Mouse (Mus musculus): ENCODE measurements around the gene Ccdc33. TPM values are rescaled to one million over a fixed set of nuclear protein-coding genes. Genes with fewer than 3 reads are reported as not detected.
A peak's percentile ranks its signal among the peaks of the same experiment; 100 is the strongest.

Gene Ccdc33
- total RNA-seq (2021), result not detected

DNA sequence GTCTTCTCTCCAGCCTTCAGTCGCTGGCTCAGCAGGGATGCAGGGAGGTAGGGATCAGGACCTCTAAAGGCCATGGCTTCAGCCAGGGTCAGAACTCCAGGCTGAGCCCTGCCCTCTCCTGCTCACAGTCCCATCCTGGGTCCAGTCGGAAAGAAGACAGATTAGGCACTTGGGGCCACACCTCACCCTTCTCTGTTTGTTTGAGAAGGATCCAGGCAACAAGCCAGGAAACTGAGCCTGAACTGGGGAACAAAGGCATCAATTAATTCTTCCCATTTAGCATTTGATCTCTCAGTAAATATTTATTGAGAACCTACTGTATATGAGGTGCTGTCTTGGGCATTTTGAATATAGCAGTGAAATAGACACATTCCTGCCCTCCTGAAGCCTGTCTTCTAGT, at the start of gene Ccdc33:
Gene Ccdc33, minus strand, starts transcription at position 153 of the 400 bp plus-strand sequence.
- DNase-seq, result no peak
- intact Hi-C loops (cut with DNase I), result no loop called here

DNA sequence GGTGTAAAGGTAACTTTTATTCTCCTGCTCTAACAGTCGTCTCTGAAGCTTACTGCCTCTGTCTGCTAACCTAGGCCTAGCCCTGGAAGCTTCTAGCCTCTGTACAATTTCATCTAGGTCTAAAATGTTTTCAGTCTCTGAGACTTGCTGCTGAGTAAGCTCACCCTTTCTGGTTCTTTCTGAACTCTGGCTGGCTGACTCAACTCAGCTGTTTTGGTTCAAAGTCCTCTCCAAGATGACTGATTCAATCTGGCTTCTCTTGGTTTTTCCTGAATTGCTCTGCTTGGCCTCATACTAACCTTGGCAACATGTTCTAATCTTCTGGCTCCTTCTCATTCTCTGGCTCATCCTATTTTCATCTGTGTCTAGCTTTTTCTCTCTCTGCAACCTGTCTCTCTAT, 47.2 kb upstream of the Ccdc33 start:
- intact Hi-C loops (cut with DNase I), result no loop called here
- DNase-seq, result no peak

DNA sequence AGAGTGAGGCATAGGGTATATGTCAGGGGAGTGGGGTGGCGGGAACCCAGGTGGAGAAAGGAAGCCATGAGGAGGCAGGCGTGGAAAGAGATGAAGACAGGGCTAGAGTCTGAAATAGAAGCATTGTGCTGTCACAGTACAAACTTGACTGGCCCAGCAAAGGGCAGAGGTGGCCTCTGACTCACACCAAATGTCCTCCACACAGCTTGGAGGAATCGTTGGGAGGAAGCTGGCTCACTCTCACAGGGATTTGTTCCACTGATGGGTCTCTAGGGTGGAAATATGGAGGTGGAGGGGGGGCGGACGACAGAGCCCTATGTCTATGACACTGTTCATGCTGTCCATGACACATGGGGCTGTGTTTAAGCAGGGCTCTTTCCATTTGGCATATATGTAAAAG, 44.5 kb upstream of the Ccdc33 start:
- DNase-seq, result no peak
- intact Hi-C loops (cut with DNase I), result no loop called here

DNA sequence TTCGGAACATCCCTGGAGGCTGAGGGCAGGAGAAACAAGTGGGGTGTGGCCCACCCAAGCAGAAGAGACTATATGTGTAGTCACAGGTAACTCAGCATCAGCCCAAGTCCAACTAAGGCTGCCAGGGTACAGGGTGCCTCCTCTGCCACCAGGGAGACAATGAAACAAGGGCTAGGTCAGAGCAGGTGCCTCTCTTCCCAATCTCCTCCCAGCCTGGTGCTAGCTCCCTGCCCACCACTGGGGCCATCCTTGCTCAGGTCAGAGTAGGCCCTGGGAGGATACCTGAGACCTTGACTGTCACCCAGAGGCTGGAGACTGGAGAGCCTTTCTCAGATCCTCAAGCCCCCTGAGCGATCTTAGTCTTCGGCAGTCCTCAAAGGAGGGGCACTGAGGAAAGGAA, 43.5 kb upstream of the Ccdc33 start:
- intact Hi-C loops (cut with DNase I), result no loop called here
- no peak for DNase-seq

DNA sequence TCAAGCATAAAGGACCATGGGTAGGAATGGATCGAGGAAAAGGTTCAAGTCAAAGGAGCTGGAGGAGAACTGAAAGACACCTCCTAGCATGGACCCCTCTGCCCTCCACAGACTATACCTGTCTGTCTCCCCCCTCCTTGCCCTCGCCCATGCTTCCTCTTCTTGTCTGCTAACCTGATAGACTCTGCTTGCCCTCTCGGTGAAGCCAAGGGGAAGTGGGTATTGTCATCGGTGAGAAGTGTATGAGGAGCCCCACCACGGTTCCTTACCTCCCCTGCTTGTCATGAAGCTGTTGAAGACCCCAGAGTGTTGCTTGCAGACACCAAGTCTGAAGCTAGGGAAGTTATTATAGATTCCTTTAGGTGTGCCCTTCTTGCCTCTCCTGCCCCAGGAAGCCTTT, 41.7 kb upstream of the Ccdc33 start:
- no peak for DNase-seq

DNA sequence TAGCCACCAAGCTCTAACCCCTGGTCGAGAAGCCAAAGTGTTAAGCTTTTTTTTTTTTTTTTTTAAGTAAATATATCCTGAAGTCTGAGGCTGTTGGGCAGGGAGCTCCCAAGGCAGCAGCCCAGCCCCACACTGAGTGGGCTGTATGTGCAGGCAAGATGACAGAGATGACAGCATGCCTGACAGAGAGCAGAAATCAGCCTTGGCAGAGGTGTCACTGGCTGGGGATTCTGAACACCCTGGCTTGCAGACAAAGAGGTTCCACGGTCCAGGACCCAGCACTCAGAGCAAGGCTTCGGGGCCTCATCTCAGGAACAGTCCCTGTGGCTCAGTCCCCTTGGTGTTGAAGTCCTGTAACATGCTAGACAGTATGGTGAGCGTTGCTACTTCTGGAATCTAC, 41.2 kb upstream of the Ccdc33 start:
- intact Hi-C loops (cut with DNase I), result loop anchor here (5.0 kb wide), 2 partner anchors 68 to 118 kb away; no protein-coding TSS in a partner anchor
- DNase-seq, result peak; percentile 31 to 35

More for the DNA sequence above, 41.7 kb upstream of the Ccdc33 start:
- intact Hi-C loops (cut with DNase I), result no loop called here

DNA sequence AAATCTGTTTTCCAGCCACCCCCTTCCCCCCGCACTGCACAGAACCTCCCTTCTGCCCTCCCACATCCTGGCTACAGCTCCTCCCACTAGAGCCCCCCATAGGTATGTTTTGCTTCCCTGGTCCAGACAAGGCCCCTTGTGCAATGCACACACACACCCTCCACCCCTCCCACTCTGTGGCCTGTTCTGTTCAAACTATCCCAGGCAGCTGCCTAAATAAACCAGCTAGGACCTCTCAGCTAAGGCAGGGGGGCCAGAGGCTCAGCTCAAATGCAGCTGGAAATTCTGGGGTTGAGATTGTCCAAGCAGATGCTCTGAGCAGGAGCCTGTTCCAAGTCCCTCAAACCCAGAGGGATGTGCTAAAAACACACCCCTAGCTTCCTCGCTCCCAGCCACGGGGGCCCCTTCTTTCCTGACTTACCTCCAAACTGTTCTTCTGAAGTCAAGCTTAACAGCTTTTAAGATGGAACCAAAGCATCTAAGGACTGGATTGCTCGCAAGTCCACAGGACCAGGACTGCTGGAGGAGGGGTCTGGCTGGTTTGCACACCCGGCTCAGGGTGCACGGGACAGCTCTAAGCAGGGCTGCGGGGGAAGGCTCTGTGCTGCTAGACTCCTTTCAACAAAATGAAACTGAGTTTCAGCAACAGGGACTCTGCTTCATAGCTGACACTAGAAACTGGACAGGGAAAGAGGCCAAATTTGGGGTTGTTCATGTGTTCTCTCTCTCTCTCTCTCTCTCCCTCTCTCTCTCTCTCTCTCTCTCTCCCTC, 40.1 kb upstream of the Ccdc33 start:
- peak; percentile 25 to 57 for DNase-seq
- intact Hi-C loops (cut with DNase I), result loop anchor here (5.0 kb wide), 2 partner anchors 66 to 116 kb away; no protein-coding TSS in a partner anchor

DNA sequence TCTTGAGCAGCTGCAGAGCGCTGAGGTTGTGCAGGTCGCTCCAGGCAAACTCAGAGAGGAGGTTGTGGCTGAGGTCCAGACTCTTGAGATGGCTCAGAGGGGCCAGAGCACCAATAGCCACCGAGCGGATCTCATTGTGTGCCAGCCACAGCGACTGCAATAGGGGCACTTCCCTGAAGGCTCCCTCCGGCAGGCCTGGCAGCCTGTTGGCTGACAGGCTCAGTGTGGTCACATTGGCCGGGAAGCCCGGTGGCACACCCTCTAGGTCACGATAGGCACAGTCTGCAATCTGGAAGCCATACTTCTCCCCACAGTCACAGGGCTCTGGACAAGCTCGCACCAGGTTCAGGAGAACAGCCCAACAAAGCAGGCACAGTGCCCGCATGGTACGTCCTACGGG, 39.2 kb upstream of the Ccdc33 start:
- intact Hi-C loops (cut with DNase I), result loop anchor here (5.0 kb wide), 2 partner anchors 66 to 116 kb away; no protein-coding TSS in a partner anchor
- no peak for DNase-seq

DNA sequence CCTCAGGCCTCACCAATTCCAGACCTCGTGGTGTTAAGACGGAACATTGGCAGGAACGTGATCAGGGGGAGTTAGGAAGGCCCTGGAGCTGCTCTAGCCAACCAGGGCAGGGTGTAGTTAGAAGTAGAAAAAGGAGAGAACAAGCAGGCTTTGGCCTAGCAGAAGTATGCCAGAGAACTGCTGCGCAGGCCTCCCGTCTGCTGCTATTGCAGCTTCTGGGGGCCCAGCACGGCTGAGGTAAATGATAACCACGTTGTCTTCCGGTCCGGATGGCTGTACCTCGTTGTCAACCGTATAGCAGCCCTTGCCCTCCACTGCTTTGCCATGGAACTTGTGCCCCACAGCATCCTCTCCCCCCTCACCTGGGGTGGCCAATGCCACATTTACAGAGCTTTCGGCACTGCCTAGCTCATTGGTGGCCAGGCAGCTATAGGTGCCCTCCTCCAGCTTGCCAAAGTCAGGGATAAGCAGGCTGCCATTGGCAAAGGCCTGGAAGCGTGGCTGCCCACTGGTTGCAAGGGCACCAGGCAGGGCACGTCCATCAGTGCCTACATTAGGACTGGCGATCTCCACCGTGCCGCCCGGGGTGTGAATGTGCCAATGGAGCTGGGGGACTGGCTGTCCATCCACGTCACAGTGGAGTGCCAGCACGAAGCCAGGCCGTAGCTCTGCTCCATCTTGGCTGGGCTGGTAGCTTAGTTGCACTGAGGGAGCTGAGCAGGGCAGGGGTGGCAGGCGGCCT, 38.4 kb upstream of the Ccdc33 start:
- intact Hi-C loops (cut with DNase I), result loop anchor here (5.0 kb wide), 2 partner anchors 65 to 115 kb away; no protein-coding TSS in a partner anchor
- no peak for DNase-seq

DNA sequence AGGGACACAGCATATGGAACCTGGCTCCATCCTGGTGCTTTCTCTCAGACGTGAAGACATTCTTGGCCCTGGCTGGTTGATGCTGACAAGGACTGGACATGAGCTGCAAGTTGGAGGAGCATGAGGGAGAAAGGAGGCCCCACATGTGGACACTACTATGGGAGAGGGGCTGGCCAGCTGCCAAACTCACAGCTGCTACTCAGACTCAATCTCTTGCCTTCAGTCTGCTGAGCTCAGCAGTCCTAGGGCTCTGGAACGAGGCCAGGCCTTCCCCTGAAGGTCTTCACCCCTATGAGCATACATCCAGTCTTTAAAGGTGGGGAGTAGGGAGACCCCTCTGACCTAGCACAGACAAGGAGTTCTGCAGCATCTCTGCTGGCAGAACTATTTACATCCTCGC, 36.7 kb upstream of the Ccdc33 start:
- DNase-seq, result peak; percentile 52 to 60
- intact Hi-C loops (cut with DNase I), result loop anchor here (5.0 kb wide), 2 partner anchors 63 to 113 kb away; no protein-coding TSS in a partner anchor

DNA sequence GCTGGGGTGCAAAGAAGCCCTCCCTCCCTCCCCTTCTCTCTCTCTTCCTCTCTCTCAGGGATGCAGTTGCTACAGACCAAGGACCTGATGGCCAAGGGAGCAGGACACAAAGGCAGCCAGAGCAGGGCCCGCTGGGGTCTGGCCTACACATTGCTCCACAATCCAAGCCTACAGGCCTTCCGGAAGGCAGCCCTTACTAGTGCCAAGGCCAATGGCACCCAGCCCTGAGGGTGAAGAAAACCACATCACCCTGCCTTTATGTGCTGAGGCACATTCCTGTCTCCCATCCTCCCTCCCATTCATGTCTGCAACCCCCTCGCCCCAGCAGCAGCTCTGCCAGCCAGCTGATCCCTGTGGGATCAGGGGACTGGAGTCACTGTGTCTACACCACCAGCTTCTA, 34.5 kb upstream of the Ccdc33 start:
- no peak for DNase-seq
- intact Hi-C loops (cut with DNase I), result no loop called here

DNA sequence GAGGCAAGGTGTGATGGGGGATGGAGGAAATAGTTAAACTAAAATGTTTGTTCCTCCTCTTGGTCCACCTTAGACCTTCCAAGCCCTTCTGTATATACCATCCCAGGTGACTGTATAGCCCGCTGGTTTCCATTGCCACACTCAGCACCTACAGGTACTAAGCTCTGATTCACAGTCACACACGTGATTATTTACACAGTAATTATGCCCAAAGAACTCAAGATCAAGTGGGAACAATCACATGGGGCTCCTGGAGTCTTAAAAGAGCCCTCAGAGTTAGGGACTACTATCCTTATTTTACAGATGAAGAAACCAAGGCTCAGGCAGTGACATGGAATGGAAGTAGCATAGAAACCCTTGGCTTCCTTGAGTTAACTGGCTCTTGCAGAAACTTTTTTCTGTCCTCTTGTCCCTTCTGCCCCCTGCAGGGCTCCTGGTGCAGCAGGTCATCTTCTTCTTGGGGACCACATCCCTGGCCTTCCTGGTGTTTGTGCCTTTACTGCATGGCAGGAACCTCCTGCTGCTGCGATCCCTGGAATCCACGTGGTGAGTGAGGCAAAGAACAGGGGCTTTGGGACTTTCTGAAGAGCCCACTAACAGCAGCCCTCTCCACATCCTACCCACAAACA, 32.2 kb upstream of the Ccdc33 start:
- intact Hi-C loops (cut with DNase I), result no loop called here
- no peak for DNase-seq

DNA sequence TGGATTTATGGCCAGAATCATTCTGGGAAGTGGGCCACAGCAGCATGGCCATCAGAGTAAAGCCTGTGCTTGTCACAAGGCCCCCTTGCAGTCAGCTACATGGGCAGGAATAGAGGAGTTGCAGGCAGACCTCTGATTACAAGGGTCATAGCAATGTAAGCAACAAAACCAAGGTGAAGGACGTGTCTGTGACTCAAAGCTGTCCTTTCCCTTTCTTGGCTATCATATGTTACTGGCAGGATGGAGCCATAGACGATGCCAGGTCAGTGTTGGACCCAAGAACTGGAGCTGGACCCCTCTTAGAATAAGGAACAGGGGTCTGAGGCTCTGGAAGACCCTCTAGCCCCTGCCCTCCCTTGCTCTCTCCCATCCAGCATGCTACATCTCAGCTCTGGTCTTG, 30.2 kb upstream of the Ccdc33 start:
- DNase-seq, result no peak
- intact Hi-C loops (cut with DNase I), result no loop called here

DNA sequence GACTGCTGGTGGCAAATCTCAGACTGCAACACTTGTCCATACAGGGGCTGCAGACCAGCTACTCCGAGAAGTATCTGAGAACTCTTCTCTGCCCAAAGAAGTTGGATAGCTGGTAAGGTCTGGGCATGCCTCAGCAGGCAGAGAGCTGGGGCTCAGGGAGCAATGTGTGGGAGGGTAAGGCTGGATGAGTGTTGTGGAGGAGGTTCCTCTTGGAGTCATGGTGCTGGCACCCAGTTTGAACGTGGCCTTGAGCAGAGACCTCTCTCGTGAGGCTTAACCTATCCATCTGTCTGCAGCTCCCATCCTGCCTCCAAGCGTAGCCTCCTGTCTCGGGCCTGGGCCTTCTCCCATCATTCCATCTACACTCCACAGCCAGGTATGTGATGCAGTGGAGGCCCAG, 26.8 kb upstream of the Ccdc33 start:
- intact Hi-C loops (cut with DNase I), result no loop called here
- no peak for DNase-seq

DNA sequence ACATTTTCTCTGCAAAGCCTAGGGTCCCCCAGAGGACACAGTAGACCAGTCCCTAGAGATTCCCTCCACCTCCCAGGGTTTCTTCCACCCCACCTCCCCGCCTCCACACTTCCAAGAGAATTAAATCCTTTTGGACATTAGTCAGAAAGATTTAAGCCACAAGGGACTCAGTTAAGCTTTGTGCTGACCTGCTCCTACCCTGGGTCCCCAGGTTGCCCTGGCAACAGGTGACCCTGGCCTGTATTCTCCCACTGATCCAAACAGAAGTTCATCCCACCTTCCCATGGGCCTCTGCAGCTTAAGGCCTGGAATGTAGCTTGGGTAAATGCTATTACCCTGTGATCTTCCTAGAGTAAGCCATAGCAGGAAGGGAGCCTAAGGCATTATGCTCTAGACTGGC, 26.0 kb upstream of the Ccdc33 start:
- DNase-seq, result no peak
- intact Hi-C loops (cut with DNase I), result no loop called here

DNA sequence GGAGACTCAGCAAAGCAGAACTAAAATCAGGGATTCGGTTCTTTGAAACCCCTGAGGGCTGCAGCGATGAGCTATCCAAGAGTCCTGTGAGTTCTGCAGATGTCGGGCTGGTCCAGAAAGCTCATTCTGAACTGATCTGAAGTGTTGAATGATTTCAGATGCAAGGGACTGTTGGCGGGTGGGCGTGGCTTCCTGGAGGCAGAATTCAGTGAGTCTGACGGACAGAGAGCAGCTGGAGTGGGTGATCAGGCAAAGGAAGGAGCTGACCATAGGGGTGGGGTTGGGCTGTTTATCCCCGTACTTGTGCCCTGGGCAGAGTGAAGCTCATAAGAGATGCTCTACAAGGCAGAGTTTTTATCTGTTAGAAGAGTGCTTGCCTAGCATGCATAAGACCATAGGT, 24.8 kb upstream of the Ccdc33 start:
- DNase-seq, result peak in 1 of 2 experiments; percentile 22

DNA sequence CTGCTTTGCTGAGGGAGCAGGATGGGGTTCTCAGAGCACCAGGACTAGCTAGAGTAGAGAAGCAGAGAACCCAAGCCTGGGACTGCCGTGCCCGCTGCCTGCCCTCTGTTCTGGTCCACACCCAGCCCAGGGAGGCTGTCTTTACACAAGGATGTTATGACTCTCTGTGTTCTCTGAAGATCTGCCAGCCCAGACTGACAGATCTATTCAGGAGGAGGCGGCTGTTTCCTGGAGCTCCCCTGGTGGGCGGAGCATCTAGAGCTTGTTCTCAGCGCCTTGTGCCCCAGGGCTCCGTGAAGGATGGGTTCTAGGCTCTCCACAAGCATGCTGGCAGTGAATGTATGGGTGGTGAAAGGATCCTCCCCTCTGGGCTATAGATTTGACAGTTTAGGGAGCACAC, 21.3 kb upstream of the Ccdc33 start:
- no peak for DNase-seq
- intact Hi-C loops (cut with DNase I), result no loop called here

More for the DNA sequence above, 24.8 kb upstream of the Ccdc33 start:
- intact Hi-C loops (cut with DNase I), result no loop called here

DNA sequence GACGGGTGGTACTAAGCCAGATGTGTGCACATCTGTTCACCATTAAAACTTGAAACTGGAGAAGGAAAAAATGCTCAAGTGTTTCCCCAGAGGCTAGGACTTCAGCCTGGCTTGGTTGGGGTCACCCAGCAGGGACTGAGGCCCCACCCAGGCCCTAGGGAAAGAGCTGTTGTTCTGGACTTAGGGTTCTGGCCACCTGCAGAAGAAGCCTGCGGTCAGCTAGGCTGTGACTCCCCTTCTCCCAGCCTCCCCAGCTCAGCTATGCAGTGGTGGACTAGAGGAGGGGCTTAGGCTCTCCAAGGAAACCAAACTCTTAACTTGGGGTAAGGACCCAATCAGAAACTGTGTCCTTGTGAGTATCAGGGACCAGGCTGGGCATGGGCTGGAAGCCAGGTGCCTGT, 17.3 kb upstream of the Ccdc33 start:
- no peak for DNase-seq
- intact Hi-C loops (cut with DNase I), result no loop called here

DNA sequence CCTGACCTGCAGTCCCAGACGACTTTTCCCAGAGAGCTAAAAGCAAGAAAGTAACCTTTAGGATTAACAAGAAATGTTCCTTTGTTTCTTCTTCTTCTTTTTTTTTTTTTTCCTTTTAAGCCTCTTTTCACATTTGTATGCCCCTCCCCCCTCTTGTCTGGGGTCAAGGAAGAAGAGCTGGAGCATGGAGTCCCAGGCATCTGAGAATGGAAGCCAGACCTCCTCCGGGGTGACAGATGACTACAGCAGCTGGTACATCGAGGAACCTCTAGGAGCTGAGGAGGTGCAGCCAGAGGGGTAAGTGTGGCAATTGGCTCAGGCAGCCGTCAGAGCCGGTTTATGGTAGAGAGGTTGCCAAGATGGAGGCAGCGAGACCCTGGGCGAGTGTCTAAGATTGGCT, 16.3 kb upstream of the Ccdc33 start:
- DNase-seq, result no peak
- intact Hi-C loops (cut with DNase I), result no loop called here

DNA sequence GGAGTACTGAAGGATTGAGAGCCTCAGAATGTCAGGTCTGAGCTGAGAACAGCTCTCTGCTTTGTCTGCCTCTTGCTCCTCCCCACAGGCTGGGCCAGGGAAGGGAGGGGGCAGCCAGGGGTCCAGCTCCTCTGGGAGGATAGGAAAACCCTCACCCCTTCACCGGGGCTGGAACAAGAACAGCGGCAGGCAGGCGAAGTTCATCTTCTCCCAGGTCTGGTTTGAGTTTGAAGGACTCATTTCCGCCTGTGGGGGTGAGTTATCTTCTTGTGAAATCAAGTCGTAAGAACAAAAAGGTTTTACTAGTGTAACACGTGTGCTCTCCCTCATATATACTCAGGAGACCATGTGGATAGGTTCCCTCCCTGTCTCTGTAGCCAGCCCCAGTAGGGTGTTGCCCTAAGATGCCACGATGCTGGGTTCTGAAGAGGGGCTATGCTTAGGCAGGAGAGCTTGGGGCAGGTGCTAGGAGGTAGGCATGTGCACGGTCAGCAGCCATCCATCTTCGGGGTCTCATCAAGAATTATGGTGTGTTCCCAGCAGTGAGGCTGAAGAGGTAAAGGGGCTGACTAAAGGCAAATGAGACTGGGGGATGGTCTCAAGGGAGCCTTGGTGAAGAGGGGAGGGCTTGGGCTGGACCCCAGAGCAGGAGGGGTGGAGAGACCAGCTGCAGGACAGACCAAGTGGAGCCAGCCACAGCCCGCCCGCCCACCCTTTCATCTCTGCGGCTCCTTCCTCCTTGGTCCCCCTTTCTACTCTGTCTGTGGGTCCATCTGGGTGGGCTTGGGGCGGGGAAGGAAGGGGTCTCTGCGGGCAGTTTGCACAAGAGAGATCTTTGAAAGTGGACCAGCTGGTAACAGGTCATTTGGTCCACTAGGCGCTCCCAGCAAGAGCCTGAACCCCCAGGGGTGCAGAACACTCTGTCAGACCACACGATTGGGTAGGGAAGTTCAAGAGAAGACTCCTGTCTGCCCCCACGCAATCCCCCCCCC, 15.6 kb upstream of the Ccdc33 start:
- no peak for DNase-seq
- intact Hi-C loops (cut with DNase I), result no loop called here
